Mouse (Mus musculus) kidney, adult 11 months (tissue): ENCODE data around the gene Sycp2l.

Source experiments
- DNase-seq: peaks from one replicate; pipeline ENCODE4 v3.0.0; 2022

Sycp2l gene

DNA sequence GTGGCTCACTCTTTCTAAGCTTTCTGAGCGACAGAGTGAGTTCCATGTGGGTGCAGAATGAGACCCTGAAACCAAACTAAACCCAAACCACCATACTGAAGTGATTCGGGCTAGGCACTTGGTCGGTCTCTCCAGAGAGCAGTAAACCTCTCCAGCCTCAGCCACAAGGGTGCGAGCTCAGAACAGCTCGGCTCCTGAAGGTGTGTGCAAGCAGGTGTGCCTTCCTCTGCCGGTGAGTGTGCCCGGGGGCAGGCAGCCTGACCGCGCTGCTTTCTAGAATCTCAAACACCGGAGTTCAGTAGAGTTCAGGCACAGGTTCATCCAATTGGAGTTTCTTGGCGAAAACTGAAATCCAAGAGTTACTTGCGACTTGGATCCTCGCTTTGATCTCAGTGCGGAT is at the start of gene Sycp2l:
Sycp2l (plus strand) TSS at position 368 of the 400 bp plus-strand sequence.
- DNase-seq, result no peak

DNA sequence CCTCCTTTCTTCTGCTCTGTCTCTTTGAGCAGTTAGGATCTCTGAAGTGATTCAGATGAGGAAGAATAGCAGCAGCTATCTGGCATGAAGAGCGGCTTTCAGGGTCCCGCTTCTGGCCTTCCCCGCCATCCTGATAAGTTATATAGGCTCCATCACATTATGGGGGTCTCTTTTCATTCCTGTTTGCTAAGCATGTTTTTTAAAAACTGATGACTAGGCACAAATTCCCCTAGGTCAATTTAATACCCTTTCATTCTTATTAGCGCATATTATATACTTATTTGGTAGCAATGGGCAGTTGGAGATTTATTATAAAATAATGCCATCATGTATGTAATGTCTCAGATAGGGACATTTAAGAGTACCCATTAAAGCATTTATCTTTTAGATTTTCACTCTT is 46.5 kb upstream of the Sycp2l start:
- DNase-seq, result no peak

DNA sequence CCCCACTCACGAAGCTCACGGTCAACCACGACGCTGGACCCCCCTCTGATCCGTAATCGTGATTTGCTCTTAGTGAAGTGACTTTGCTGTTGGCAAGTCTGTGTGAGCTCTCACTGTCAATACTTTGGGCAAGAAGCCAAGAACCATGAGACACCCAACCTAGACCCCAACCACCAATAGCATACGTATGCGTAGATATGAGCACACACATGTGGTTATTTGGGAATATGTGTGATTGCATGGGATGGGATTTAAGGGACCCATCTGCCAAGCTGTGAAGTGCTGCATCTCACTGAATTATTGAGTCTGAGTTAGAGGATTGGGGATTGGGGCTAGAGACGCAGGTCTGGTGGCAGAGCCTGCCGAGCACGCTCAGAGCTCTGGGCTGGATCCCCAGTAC is 42.5 kb upstream of the Sycp2l start:
- no peak for DNase-seq

DNA sequence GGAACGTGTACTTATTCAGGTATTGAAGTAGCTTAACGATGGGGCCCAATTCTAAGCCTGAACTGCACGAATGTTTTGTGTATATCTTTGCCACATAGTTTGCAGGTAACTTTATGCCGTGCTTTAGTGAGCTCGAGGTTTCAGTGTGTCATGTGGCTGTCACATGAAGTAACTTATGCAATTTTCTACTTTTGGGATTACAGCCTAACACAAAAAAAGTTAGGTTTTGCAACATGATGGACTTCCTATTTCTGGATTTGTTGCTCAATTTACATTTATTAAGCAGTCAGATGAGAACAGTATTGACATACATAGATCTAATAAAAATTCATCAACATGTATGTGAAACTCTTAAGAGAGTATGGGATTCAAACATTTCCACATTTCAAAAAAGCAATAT is 40.3 kb upstream of the Sycp2l start:
- DNase-seq, result no peak

DNA sequence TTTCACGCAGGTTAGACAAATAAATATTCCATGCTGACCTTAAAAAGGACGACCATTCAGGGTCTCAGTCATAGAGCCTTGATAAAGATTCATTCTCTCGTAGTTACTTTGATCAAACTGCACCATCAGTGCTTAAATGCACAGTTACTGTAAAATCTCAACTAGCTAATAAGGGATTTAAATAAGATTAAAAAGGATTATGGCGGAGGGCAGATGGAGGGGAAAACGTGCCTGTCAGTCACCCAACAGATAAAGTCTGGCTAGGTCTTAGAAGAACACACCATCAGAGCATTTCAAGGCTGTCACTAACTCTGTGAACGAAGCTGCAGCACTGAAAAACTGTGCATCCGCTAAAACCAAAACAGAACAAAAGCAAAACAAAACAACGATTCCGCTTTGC is 36.2 kb upstream of the Sycp2l start:
- no peak for DNase-seq

DNA sequence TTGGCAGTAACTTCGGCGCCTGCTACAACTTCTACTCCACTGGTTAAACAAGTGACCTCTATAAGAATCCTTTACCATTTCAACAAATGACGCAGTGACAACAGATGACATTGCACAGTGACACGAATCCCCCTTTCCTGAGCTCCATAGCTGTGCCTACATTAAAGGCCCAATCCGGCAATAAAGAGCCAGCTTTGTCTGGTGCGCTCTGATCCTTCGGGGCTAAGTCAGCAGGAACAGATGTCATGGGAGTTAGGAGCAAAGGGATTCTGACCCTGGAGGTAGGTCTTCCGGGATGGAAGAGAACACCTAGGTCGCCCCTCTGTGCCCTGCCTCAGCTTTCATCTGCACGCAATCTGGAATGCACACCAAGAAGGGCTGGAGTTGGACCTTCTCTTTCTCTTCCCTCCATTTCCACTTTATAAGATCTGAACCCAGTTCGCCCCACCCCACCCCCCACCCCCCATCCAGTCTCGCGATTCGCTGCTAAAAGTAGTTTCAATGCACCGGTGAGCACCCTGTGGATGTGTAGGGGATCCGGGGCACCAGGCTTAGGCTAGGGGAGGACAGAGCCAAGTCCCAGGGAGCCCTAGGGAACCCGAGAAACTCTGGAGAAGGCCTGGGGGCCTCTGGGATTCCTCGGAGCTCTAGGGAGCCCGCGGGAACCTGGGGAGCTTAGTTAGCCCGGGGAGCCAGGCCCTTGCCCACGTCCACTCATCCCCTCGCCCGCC is 35.3 kb upstream of the Sycp2l start:
- no peak for DNase-seq

DNA sequence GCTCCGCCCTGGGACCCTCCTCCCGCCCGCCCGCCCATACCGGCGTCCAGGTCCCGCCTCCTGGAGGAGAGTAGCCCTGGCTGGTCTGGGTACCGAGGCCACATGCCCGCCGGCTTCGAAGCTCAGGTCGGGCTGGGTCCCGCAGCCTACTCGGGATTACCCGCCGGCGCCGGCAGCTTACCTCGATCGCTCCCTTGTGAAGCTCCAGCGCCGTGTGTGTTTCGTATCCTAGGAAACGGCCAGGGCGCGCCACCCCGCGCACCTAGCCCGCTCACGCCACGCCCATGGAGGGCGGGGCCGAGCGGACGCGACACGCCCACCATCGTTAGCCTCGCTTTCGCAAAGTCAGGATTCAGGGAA is 34.7 kb upstream of the Sycp2l start, which contains the start of gene Mak:
Mak (minus strand) TSS at position 286 of the 360 bp plus-strand sequence.
- DNase-seq, result peak; percentile 58

DNA sequence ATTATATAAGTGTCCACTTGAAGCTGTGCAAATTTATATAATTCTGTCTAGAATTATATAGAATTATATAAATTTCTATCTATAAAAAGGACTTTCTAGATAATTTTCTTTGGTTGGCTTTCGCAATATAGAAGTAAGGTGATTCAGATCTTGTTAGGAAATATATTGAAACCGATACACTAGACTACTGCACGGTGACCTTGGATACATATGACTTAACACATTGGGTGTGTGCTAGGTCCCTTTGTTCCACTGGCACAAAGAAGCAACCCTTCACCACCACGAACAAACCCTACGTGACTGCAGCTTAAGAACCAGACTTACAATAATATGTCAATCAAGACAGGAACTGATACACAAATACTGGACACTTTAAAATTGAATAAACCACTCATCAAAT is 34.2 kb upstream of the Sycp2l start:
- DNase-seq, result no peak

DNA sequence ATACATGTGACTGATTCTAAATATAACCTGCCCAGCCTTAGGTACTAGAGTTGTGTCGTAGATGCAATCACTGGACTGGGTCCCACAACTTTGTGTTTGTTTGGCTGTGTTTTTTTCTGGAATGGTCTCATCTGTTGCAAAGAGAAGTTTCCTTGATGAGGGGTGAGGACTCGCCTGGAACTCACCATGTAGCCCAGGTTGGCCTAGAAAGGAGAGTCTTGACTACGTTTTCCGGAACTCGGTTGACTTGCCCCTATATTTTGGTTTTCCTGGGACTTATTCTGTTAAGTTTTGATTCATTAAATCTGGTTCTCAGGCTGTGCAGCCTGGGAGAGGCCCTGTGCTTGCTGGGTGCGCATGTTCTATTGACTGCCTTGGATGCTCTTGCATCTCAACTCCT is 33.4 kb upstream of the Sycp2l start:
- DNase-seq, result no peak

DNA sequence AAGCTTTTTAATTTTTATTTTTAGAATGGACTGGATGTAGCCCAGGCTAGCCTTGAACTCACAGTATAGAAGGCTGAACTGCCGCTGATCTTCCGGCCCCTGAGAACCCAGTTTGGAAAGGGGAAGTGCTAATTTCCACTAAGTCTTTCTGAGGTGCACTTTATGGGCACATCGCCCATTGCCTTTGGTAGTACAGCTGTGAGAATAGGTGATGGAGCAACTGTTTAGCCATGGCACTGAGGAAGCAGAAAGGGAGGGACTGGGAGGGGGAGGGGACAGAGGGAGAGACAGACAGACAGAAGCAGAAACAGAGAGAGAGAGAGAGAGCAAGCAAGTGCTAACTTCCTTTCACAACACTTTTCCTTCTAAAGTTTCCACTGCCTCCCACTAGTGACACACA is 29.6 kb upstream of the Sycp2l start:
- no peak for DNase-seq

DNA sequence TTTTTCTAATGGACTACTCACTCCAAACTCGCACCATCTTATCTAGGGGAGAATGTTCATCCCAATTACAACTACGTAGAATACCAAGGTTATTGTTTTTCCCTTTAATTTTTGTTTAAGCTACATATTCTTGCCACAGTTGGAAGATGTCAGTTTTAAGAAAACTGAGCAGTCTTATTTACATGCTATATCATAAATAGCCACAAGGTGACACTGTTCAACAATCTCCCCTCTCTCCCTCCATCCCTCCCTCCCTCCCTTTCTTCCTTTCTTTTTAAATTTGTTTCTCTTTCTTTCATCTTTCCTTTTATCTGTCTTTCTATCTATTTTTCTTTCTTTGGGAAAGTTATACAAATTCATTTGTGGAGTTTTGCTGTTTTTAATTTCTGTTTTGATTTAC is 29.0 kb upstream of the Sycp2l start:
- no peak for DNase-seq

DNA sequence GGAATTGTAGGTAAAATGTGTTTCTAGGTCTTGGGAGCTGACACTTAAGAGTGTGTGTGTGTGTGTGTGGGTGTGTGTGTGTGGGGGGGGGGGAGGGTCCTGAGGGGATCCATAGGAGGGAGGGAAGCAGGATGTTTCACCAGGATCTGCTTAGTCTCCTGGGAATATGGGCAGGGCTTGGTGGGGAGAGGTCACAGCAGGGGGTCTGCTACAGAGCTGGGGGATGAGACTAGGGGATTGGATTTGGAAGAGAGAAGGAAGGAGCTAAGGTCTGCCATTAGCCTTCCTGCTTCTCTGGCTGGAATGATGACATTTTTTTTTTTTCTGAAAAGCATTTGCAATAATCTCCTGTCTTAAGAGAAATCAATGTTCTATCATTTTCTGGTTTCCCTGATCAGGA is 25.4 kb upstream of the Sycp2l start:
- no peak for DNase-seq

DNA sequence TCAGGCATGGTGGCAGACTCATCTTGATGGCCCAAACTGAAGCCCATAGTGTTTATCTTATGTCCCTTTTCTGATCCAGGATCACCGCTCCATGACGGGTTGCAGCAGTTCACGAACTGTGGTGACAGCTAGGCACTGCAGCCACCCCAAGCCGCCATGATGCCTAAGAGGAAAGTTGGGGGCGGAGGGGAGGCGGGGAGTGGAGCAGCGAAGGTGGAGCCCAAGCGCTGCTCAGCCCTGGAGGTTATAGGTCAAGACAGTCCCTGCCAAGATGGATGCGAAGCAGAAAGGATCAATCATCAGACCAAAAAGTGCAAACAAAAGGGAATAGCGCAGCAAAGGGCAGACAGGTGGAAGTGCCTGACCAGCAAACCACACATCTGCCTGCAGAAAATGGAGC is 22.8 kb upstream of the Sycp2l start:
- DNase-seq, result no peak

DNA sequence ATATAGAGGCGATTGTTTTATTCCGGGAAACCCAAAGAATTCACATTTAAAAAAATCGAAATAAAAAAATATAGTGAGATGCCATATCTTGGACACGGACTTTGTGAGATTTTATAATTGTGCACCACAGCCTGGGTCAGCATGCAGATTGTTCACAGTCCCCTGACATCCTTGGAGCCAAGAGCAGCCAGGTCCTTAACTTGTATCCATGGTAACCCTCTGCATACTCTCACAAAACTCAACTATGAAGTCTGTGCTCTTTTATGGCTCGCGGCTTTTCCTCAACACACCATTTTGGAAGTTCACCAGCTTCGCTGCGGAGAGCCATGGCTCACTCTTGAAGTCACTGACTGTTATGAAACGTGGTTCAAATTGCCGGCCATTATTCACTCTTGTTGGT is 19.9 kb upstream of the Sycp2l start:
- no peak for DNase-seq

DNA sequence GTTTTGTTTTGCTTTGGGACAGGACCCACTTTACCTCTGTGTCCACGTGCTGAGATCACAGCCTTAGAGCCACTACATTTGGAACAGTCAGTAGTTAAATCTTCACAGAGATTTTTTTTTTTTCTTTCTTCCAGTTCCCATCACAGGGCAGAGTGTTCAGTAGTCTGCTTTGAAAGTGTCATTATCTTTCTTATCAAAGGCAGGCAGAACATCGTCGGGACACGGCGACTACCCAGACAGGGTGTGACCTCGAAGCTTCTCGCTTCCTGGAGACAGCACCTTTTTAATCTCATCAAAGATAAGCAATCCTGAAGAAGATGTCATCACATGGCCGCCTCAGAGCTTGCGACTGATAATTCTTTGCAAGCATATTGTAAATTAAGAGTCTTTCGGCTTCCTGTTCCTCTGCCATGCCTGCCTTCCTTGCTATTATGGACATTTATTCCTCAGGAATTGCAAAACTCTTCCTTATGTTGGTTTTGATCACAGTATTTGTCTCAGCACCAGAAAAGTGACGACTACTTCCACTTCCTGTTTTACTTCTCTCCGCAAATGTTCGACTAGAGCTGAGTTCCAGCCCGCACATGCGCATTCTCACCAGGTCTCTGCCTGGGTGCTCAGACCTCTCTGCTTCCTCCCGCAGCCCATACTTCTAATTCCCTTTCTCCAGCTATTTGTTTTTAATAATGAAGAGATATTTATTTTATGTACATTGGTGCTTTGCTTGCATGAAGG is 16.6 kb upstream of the Sycp2l start:
- no peak for DNase-seq

DNA sequence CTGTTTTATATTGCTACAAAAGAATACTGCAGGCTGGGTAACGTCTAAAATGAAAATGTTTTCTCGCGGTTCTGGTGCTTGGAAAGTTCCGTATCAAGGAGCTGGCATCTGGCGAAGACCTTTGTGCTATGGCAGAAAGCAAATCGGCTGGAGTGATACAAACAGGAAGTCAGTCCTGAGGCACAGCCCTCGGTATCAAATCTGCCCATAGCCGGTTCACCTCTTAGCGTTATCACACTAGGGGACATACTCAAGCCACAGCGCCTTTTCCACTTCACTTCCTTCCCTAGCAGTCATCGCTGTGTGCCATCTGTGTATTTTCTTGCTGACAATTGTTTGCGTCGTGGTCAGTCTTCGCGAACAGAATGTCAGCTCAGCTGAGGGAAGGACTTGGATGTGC is 15.8 kb upstream of the Sycp2l start:
- no peak for DNase-seq

DNA sequence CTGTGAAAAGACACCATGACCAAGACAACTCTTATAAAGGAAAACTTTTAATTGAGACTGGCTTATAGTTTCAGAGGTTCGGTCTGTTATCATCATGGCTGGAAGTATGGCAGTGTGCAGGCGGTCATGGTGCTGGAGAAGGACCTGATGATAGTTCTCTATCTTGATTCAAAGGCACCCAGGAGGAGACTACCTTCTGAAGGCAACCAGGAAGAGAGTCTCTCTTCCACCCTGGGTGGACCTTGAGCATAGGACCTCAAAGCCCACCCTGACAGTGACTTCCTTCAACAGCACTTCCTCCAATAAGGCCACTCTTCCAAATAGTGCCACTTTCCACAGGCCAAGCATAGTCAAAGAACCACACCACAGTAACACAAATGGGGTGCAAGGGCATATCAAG is 14.1 kb upstream of the Sycp2l start:
- DNase-seq, result no peak

DNA sequence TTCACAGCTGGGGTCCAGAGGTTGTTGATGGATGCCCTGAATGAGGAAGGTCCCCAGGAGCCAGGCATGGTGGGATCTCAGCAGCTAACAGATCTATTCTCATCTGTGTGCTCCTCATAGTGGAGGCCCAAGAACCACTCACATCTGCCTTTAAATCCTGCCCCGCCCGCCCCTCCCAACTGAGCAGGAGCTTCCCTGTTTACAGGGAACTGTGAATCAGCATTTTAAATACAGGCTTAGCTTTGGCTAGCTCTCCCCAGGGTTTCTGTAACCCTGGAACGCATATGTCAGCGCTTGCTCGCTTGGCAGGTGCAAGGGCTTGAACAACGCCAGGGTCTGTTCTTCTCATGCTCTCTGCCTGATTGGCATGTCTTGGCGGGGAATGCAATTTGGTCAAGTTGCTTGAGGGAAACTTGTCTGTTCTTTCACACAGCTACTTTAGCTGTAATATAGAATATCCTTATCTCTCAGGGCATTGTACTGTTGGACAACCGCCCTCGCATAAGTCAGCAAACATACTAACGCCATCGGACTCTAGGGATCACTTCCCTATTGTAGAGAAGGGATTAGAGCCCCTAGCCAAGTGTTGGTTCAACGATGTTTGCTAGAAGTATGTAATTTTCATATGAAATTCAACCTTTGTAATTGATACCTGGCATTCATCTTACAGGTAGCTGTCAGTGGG is 10.1 kb upstream of the Sycp2l start:
- no peak for DNase-seq

DNA sequence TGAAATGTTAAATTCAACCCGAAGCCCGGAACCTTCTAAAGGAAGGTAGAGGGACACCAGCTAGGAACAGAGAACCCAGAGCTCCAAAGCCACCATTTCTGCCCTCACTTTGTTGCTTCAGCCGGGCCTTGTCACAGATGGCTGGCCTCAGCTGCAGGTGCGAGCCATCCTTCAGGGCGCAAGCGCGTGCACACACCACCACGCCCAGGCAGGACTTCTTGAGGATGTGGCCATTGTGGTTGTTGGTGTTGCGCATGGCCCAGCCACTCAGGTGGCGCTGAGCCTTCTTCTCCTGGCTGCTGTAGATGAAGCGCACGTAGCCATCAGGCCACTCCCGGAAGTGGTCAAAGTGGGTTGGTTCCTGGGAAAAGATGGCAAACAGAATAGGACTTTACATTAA is 8.6 kb upstream of the Sycp2l start:
- no peak for DNase-seq

DNA sequence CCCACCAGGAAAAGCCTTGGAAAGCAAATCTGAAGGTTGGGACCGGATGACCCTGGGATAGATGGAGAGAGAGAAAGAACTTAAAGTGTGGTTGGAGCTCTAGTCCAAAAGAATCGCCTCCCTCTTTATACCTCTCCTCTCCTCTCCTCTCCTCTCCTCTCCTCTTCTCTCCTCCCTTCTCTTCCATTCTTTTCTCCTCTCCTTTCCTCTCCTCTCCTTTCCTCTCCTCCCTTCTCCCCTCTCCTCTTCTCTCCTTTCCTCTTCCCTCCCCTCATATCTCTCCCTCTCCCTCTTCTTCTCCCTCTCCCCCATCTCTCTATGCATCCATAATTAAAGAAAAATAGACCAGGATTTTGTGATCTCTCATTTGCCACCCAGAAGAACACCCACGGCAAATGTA is 3.2 kb upstream of the Sycp2l start, which contains the start of gene Gcm2:
Gcm2 (minus strand) TSS at position 101 of the 400 bp plus-strand sequence.
- no peak for DNase-seq

DNA sequence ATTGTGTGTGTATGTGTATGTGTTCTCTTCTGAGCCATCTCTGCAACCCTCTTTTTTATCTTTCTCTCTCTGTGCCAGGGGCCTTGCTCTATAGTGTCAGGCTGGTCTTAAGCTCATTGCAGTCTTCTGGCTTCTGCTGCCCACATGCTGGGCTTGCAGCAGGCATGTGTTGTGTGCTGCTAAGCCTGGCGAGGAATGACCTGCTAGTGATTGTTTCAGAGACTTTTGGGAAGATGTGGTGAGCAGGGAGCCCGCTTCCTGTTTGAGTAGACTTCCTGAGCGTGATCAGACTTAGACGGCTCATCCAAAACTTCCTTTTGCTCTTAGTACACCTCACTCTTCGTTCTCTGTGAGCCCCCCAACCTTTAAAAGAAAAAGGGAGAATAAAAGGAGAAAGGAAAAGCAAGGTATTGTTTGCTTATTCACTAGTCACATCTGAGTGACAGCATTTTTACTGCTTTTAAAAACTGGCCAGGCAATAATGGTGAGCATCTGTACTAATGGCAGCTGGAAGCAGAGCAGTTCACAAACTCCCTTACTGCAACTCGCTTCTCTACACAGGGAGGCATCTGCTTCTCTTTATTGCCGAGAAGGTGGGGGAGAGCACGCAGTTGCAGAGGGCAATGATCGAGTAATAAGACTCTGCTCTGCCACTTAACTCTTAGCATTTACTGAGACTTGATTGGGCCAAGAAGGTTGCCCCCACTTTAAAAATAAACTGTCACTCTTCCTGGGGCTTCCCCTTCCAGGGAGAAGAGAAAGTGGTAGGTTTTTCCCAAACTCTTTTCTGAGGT is 5.2 kb downstream of the Sycp2l start:
- DNase-seq, result no peak

DNA sequence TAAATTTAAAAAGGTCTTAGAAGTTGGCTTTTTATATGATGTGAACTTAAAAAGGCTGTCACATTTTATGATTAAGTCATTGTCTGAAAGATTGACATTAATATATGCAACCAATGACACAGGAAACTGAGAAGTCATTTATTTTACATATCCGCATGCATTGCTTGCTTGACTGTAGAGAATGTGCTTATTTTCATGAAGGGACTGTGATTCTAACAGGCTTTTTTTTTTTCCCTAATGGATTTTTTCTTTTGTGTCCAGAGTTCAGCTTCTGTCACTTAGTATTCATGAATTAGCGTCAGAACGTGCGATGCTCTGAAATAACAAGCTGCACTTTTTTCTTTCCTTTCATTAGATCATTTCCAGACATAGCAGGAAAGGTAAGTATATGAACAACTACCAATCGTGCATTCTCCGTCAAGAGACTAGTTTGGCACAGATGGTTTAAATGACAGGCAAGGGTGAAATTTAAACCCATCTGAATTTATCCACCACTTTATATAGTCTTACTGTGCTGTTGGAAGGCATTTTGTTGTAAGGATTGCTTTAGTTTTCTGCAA is 9.6 kb downstream of the Sycp2l start:
- DNase-seq, result no peak

DNA sequence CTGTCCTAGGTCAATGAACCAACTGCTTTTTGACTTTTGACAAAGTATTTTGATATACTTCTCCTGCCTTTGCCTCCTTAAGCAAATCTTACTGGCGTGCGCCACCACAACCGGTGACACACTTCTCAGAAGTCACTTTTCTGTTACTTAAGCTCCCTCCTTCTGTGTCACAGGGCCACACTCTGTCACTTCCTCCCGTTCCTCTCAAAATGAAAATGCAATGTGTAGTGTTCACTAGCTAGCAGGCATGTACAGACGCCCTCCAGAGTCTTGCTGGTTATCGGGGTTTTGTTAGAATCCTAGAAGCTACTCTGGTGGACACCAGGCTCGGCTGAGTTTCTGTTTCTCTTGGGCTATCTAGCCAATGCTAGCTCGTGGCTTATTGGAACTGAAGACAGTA is 14.2 kb downstream of the Sycp2l start:
- no peak for DNase-seq
